In genomic region chr4:22358487-22358886, GRCm38 (mm10) we compare ENCODE assay signal across 8 mouse cellular contexts. TPM values are rescaled to one million over a fixed set of nuclear protein-coding genes. Genes with fewer than 3 reads are reported as not detected.
DNase-seq lines count a peak whose midpoint lies in the region; ATAC-seq and TF ChIP-seq lines count a peak whose summit lies in the region.

No protein-coding gene starts in this region.

- peak overlapping the region; percentile 73 for H3K4me2 ChIP-seq in lung, embryonic 14.5 days
- peak overlapping the region; percentile 65 for H3K4me2 ChIP-seq in embryonic facial prominence, embryonic 15.5 days (replicated peaks)
- H3K4me2 ChIP-seq in stomach, embryonic 14.5 days (replicated peaks; ENCODE audit: low read depth, low read length): peak overlapping the region; percentile 61

- peak overlapping the region; percentile 83; the same call in 1 of the 2 replicates for H3K9ac ChIP-seq in lung, embryonic 14.5 days
- H3K9ac ChIP-seq in embryonic facial prominence, embryonic 15.5 days: no peak overlapping the region
- no peak overlapping the region for H3K9ac ChIP-seq in stomach, embryonic 14.5 days (replicated peaks; ENCODE audit: low read depth, low read length)

- no peak for TF ChIP-seq CTCF in lung, embryonic 14.5 days (IDR thresholded peaks at IDR 0.05; ENCODE audit: low read depth)
- no peak for TF ChIP-seq CTCF in lung, adult 2 months (IDR thresholded peaks at IDR 0.05; ENCODE audit: insufficient read depth, low read length)
- no peak for TF ChIP-seq CTCF in cerebellum, adult 2 months (IDR thresholded peaks at IDR 0.05; ENCODE audit: borderline replicate concordance, insufficient read depth, low read depth, low read length)

- H3K27me3 ChIP-seq in lung, embryonic 14.5 days (ENCODE audit: insufficient read depth, low read length): no peaks in the 10 kb centered on the region
- no peaks in the 10 kb centered on the region for H3K27me3 ChIP-seq in embryonic facial prominence, embryonic 15.5 days
- H3K27me3 ChIP-seq in limb, embryonic 10.5 days (ENCODE audit: low read depth, poor library complexity, severe bottlenecking): no peaks in the 10 kb centered on the region
- H3K27me3 ChIP-seq in stomach, embryonic 14.5 days (ENCODE audit: control insufficient read depth, insufficient read depth, low read length): no peaks in the 10 kb centered on the region
- H3K27me3 ChIP-seq in cerebellum, adult 2 months (ENCODE audit: control insufficient read depth, insufficient read depth, low read length): no peaks in the 10 kb centered on the region

- ATAC-seq in lung, embryonic 14.5 days (ENCODE audit: insufficient read depth): no peak
- ATAC-seq in embryonic facial prominence, embryonic 15.5 days (ENCODE audit: insufficient number of reproducible peaks, low FRiP score, low TSS enrichment, low read depth): no peak
- ATAC-seq in stomach, embryonic 14.5 days (ENCODE audit: insufficient number of reproducible peaks, insufficient read depth, low FRiP score, low read depth): no peak

- TF ChIP-seq POLR2A in lung, adult 2 months (IDR thresholded peaks at IDR 0.05; ENCODE audit: borderline replicate concordance, extremely low read depth, low read depth, low read length): no peak
- no peak for TF ChIP-seq POLR2A in cerebellum, adult 2 months (IDR thresholded peaks at IDR 0.05; ENCODE audit: borderline replicate concordance, insufficient read depth, low read length)

- H3K4me3 ChIP-seq in lung, embryonic 14.5 days (ENCODE audit: low read depth, low read length): peak overlapping the region; percentile 67; the same call in 1 of the 2 replicates
- no peak overlapping the region for H3K4me3 ChIP-seq in lung, adult 2 months (replicated peaks; ENCODE audit: extremely low read depth, low read depth, low read length)
- H3K4me3 ChIP-seq in embryonic facial prominence, embryonic 15.5 days (replicated peaks): peak overlapping the region; percentile 59; the same call in 1 of the 2 replicates
- peak overlapping the region; percentile 81 for H3K4me3 ChIP-seq in limb, embryonic 10.5 days
- H3K4me3 ChIP-seq in stomach, embryonic 14.5 days (ENCODE audit: low read depth, low read length): peak overlapping the region; percentile 66; the same call in 1 of the 2 replicates
- H3K4me3 ChIP-seq in cerebellum, adult 2 months (replicated peaks; ENCODE audit: insufficient read depth, low read depth, low read length): no peak overlapping the region

- H3K9me3 ChIP-seq in lung, embryonic 14.5 days (ENCODE audit: low read depth, low read length): no peaks in the 10 kb centered on the region
- no peaks in the 10 kb centered on the region for H3K9me3 ChIP-seq in embryonic facial prominence, embryonic 15.5 days (replicated peaks)
- H3K9me3 ChIP-seq in limb, embryonic 10.5 days (replicated peaks): no peaks in the 10 kb centered on the region
- no peaks in the 10 kb centered on the region for H3K9me3 ChIP-seq in stomach, embryonic 14.5 days (ENCODE audit: control insufficient read depth, low read depth, low read length)

- H3K4me1 ChIP-seq in lung, embryonic 14.5 days (ENCODE audit: insufficient read depth): 0 out of 2 replicates have a peak, but pooled peaks cover 5% of the 10 kb centered on the region
- H3K4me1 ChIP-seq in lung, adult 2 months (ENCODE audit: control insufficient read depth, insufficient read depth, low read length): peaks cover 6% of the 10 kb centered on the region; the same call in 1 of the 2 replicates
- H3K4me1 ChIP-seq in embryonic facial prominence, embryonic 15.5 days: 0 out of 2 replicates have a peak, but pooled peaks cover 11% of the 10 kb centered on the region
- H3K4me1 ChIP-seq in limb, embryonic 10.5 days: peaks cover 11% of the 10 kb centered on the region
- peaks cover 6% of the 10 kb centered on the region; the same call in 1 of the 2 replicates for H3K4me1 ChIP-seq in stomach, embryonic 14.5 days (ENCODE audit: control insufficient read depth, insufficient read depth, low read length)
- no peaks in the 10 kb centered on the region for H3K4me1 ChIP-seq in cerebellum, adult 2 months (ENCODE audit: control insufficient read depth, insufficient read depth, low read length)

- no peaks in the 10 kb centered on the region for H3K36me3 ChIP-seq in lung, embryonic 14.5 days (ENCODE audit: insufficient read depth)
- no peaks in the 10 kb centered on the region for H3K36me3 ChIP-seq in embryonic facial prominence, embryonic 15.5 days
- H3K36me3 ChIP-seq in limb, embryonic 10.5 days: no peaks in the 10 kb centered on the region
- no peaks in the 10 kb centered on the region for H3K36me3 ChIP-seq in stomach, embryonic 14.5 days (ENCODE audit: control insufficient read depth, insufficient read depth, low read length)

- WGBS in lung, embryonic 14.5 days: 82% methylated on average over 10 of the region's 10 CpGs
- 70% methylated on average over 10 of the region's 10 CpGs for WGBS in lung, adult 2 months
- 78% methylated on average over 10 of the region's 10 CpGs for WGBS in embryonic facial prominence, embryonic 15.5 days
- 88% methylated on average over 10 of the region's 10 CpGs for WGBS in limb, embryonic 10.5 days
- WGBS in stomach, embryonic 14.5 days: 73% methylated on average over 10 of the region's 10 CpGs
- 86% methylated on average over 10 of the region's 10 CpGs for WGBS in cerebellum, adult 2 months

- no peak for DNase-seq in lung, embryonic 14.5 days
- no peak for DNase-seq in lung, adult 2 months
- no peak for DNase-seq in limb, embryonic 10.5 days (ENCODE audit: low spot score)
- no peak for DNase-seq in cerebellum, adult 2 months
- DNase-seq in urinary bladder, postnatal 14 days (ENCODE audit: low spot score): no peak
- DNase-seq in spleen, adult 12 weeks (ENCODE audit: low spot score): no peak

- no peak overlapping the region for H3K27ac ChIP-seq in lung, embryonic 14.5 days (ENCODE audit: low read depth)
- H3K27ac ChIP-seq in embryonic facial prominence, embryonic 15.5 days (replicated peaks): no peak overlapping the region
- H3K27ac ChIP-seq in limb, embryonic 10.5 days: no peak overlapping the region
- no peak overlapping the region for H3K27ac ChIP-seq in stomach, embryonic 14.5 days (ENCODE audit: low read length)
- H3K27ac ChIP-seq in cerebellum, adult 2 months (ENCODE audit: insufficient read depth, low read length): no peak overlapping the region

RNA-seq across cellular contexts. Expression of gene Fbxl4, which starts 1.1 kb away (rescaled TPM):
- polyA plus RNA-seq in lung, embryonic 14.5 days (2014; fragmentation: Nextera tagmentation; extraction: Ambion mirVana): 10.2 and 11.5 TPM in 2 replicates
- polyA plus RNA-seq in lung, adult 2 months (2012; rRNA removed): 15.6 and 17.6 TPM in 2 replicates
- 12.7 and 13.5 TPM in 2 replicates for polyA plus RNA-seq in embryonic facial prominence, embryonic 15.5 days (2015; fragmentation: Nextera tagmentation; extraction: Ambion mirVana)
- 5.8 and 7.0 TPM in 2 replicates for polyA plus RNA-seq in limb, embryonic 10.5 days (2016; fragmentation: Nextera tagmentation; extraction: Ambion mirVana)
- polyA plus RNA-seq in stomach, embryonic 14.5 days (2014; fragmentation: Nextera tagmentation; extraction: Ambion mirVana): 14.7 and 15.3 TPM in 2 replicates
- polyA plus RNA-seq in cerebellum, adult 2 months (2012; rRNA removed): 24.4 and 26.2 TPM in 2 replicates

Comparison
In these comparisons a context has a peak if more than half of its experiments do, and no peak if none do; other contexts are left out.
1. H3K4me3 ChIP-seq: peak in lung, embryonic 14.5 days (single experiment), embryonic facial prominence, embryonic 15.5 days (single experiment), limb, embryonic 10.5 days (single experiment) and stomach, embryonic 14.5 days (single experiment); none in lung, adult 2 months (single experiment) and cerebellum, adult 2 months (single experiment).
2. Peak in every context shown above with its lines, with median percentiles within 50 percentile points of each other: H3K4me2 ChIP-seq.